Mouse (Mus musculus): ENCODE measurements around the gene Gm20594.

Gm20594 gene

GRCm38 (mm10) chr6:79817616-79818015 is at the start of gene Gm20594:
Gm20594 (plus strand) TSS chr6:79817916.
- DNase-seq (ENCODE audit: low spot score) = no peak

GRCm38 (mm10) chr6:79818114-79818513 is 398 bp downstream of the Gm20594 start:
- DNase-seq (ENCODE audit: low spot score) = no peak

- DNase-seq (ENCODE audit: low spot score) = no peak
Observed at GRCm38 (mm10) chr6:79833845-79834244, 16.1 kb downstream of the Gm20594 start.

DNA sequence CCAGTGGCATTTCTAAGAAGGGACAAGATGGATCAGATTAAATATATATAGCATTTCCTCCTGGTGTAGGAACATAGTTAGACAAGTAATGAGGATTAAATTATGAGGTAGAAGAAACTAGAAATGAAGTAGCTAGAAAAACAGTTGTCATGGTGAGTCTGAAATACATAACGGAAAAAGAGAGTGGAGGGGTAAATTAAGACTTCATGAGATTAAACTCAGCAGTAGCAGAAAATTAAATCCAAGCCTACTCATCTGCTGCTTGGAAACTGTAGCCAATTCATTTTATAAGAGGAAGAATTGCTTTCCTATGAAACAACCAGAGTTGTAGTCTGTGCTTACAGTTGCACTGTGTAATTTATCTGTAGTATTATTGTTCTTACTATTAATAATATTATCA is 29.1 kb downstream of the Gm20594 start:
- DNase-seq (ENCODE audit: low spot score) = no peak

Data from adipocyte (in vitro differentiated cells).